Comparison of ENCODE assay signal across 27 mouse cellular contexts in the genomic region with DNA sequence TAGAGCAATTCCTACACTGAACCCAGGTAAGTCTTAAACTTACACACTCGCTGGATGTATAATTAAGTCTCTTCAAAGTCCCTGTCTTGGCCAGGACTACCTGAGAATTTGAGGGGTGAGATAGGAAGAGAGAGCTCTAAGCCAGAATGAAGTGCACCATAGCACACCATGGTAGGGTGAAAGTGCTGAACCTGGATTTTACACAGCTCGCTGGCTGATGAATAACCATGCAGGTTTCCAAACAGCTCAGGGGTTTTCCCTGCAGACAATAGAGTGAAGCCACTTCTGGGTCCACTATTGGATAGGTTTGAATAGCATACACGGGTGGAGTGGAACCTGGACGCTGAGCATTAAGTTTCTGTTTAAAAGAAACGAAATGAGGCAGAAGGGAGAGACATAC.
DNase-seq lines count a peak whose midpoint lies in the region; ATAC-seq and TF ChIP-seq lines count a peak whose summit lies in the region.
"Had no signal": no experiment of that assay in that cellular context is flagged by ENCODE, and none has a peak within 500 bp of the region (broad histone marks: within the 10 kb centered on the region; RNA-seq: fewer than 3 reads in every experiment).

No protein-coding gene starts in this region.

- TF ChIP-seq CTCF in liver, embryonic 14.5 days (IDR thresholded peaks at IDR 0.05; ENCODE audit: low read depth): no peak

- TF ChIP-seq EP300 in liver, embryonic 14.5 days (IDR thresholded peaks at IDR 0.05; ENCODE audit: low read depth): no peak

- DNase-seq in liver, embryonic 13.5 days: no peak
- DNase-seq in liver, embryonic 11.5 days (ENCODE audit: low spot score): no peak
- DNase-seq in liver, embryonic 14.5 days (ENCODE audit: low read depth in 3 of 3, low spot score in 3 of 3): peak in 1 of 3 experiments; percentile 2
- DNase-seq in c-Kit-positive CD71-positive TER-119-positive erythroid progenitor cells, embryonic 14.5 days (ENCODE audit: low spot score): no peak
- no peak for DNase-seq in testis, postnatal 10 days (ENCODE audit: low spot score)
- no peak for DNase-seq in heart, postnatal 4 days
- DNase-seq: adrenal gland, postnatal 10 days; B cell, adult 2 months; cerebellum, adult 11-12 months; cerebellum, adult 9-11 months; gastrocnemius, postnatal 14 days; heart, postnatal 14 days; layer of hippocampus, adult 9-11 months; lung, postnatal 4 days; right cerebral cortex, adult 18-20 months; spleen, adult 18-20 months; thymus, adult 18-20 months; thymus, postnatal 25 days had no signal

- H3K4me1 ChIP-seq in liver, embryonic 13.5 days (replicated peaks): no peaks in the 10 kb centered on the region
- H3K4me1 ChIP-seq in liver, embryonic 11.5 days (replicated peaks; ENCODE audit: control insufficient read depth, insufficient read depth, low read length): 0 out of 2 replicates have a peak, but pooled peaks cover 3% of the 10 kb centered on the region
- H3K4me1 ChIP-seq in kidney, embryonic 15.5 days: no peaks in the 10 kb centered on the region
- peaks cover 0 to 3% of the 10 kb centered on the region in 2 experiments; a peak in 2 of 4 replicates for H3K4me1 ChIP-seq in liver, embryonic 14.5 days (replicated peaks; ENCODE audit: control insufficient read depth in 2 of 2, insufficient read depth in 2 of 2, low read length in 1 of 2)
- H3K4me1 ChIP-seq: forebrain, embryonic 12.5 days; megakaryocyte, embryonic 14.5 days; midbrain, embryonic 12.5 days; neural tube, embryonic 12.5 days had no signal

- no peak overlapping the region for H3K4me2 ChIP-seq in liver, embryonic 13.5 days
- no peak overlapping the region for H3K4me2 ChIP-seq in liver, embryonic 11.5 days
- no peak overlapping the region for H3K4me2 ChIP-seq in kidney, embryonic 15.5 days
- no peak overlapping the region for H3K4me2 ChIP-seq in liver, embryonic 14.5 days (ENCODE audit: low read depth)
- H3K4me2 ChIP-seq: forebrain, embryonic 12.5 days; midbrain, embryonic 12.5 days; neural tube, embryonic 12.5 days had no signal

- 0 out of 2 replicates have a peak, but pooled peaks have one; percentile 34 for ATAC-seq in liver, embryonic 13.5 days (ENCODE audit: low read depth)
- no peak for ATAC-seq in liver, embryonic 11.5 days (replicated peaks; ENCODE audit: low FRiP score)
- ATAC-seq in kidney, embryonic 15.5 days (replicated peaks; ENCODE audit: low FRiP score): peak; percentile 49; the same call in 1 of the 2 replicates
- peak; percentile 28; the same call in 1 of the 2 replicates for ATAC-seq in liver, embryonic 14.5 days (ENCODE audit: insufficient read depth)
- ATAC-seq: activated CD4-positive, CD25-positive, alpha-beta regulatory T cell, adult 4 months; hindbrain, embryonic 16.5 days had no signal

- H3K4me3 ChIP-seq in liver, embryonic 13.5 days (replicated peaks): no peak overlapping the region
- no peak overlapping the region for H3K4me3 ChIP-seq in liver, embryonic 11.5 days (ENCODE audit: low read depth, low read length)
- H3K4me3 ChIP-seq in kidney, embryonic 15.5 days (replicated peaks): no peak overlapping the region
- H3K4me3 ChIP-seq in liver, embryonic 14.5 days (ENCODE audit: insufficient read depth in 1 of 2, low read depth in 2 of 2, low read length in 2 of 2): no peak overlapping the region
- H3K4me3 ChIP-seq: erythroblast, embryonic 14.5 days; forebrain, embryonic 12.5 days; megakaryocyte, embryonic 14.5 days; midbrain, embryonic 12.5 days; myocyte; neural tube, embryonic 12.5 days had no signal

- no peaks in the 10 kb centered on the region for H3K27me3 ChIP-seq in liver, embryonic 13.5 days
- H3K27me3 ChIP-seq in liver, embryonic 11.5 days (replicated peaks; ENCODE audit: control insufficient read depth, insufficient read depth, low read length): no peaks in the 10 kb centered on the region
- no peaks in the 10 kb centered on the region for H3K27me3 ChIP-seq in kidney, embryonic 15.5 days
- no peaks in the 10 kb centered on the region for H3K27me3 ChIP-seq in liver, embryonic 14.5 days (ENCODE audit: control insufficient read depth, insufficient read depth, low read length)
- H3K27me3 ChIP-seq: forebrain, embryonic 12.5 days; megakaryocyte, embryonic 14.5 days; midbrain, embryonic 12.5 days; neural tube, embryonic 12.5 days had no signal

- no peak overlapping the region for H3K27ac ChIP-seq in liver, embryonic 13.5 days
- no peak overlapping the region for H3K27ac ChIP-seq in liver, embryonic 11.5 days (ENCODE audit: low read depth, low read length)
- H3K27ac ChIP-seq in kidney, embryonic 15.5 days: no peak overlapping the region
- no peak overlapping the region for H3K27ac ChIP-seq in liver, embryonic 14.5 days
- H3K27ac ChIP-seq: forebrain, embryonic 12.5 days; midbrain, embryonic 12.5 days; neural tube, embryonic 12.5 days had no signal

- no peak overlapping the region for H3K9ac ChIP-seq in liver, embryonic 13.5 days
- no peak overlapping the region for H3K9ac ChIP-seq in liver, embryonic 11.5 days (ENCODE audit: low read depth, low read length)
- no peak overlapping the region for H3K9ac ChIP-seq in kidney, embryonic 15.5 days
- no peak overlapping the region for H3K9ac ChIP-seq in liver, embryonic 14.5 days (replicated peaks)
- H3K9ac ChIP-seq: forebrain, embryonic 12.5 days; midbrain, embryonic 12.5 days; neural tube, embryonic 12.5 days had no signal

- no peaks in the 10 kb centered on the region for H3K36me3 ChIP-seq in liver, embryonic 13.5 days
- H3K36me3 ChIP-seq in liver, embryonic 11.5 days (ENCODE audit: control insufficient read depth, insufficient read depth, low read length): no peaks in the 10 kb centered on the region
- no peaks in the 10 kb centered on the region for H3K36me3 ChIP-seq in kidney, embryonic 15.5 days
- no peaks in the 10 kb centered on the region for H3K36me3 ChIP-seq in liver, embryonic 14.5 days (replicated peaks; ENCODE audit: control insufficient read depth, insufficient read depth, low read depth)
- H3K36me3 ChIP-seq: forebrain, embryonic 12.5 days; midbrain, embryonic 12.5 days; neural tube, embryonic 12.5 days had no signal

- 41% methylated on average over 5 of the region's 5 CpGs for WGBS in liver, embryonic 13.5 days (ENCODE audit: insufficient replicate concordance)
- WGBS in liver, embryonic 11.5 days: 74% methylated on average over 5 of the region's 5 CpGs
- 81% methylated on average over 5 of the region's 5 CpGs for WGBS in kidney, embryonic 15.5 days
- 45% methylated on average over 5 of the region's 5 CpGs for WGBS in liver, embryonic 14.5 days (ENCODE audit: insufficient replicate concordance)

- H3K9me3 ChIP-seq in liver, embryonic 13.5 days (replicated peaks): no peaks in the 10 kb centered on the region
- H3K9me3 ChIP-seq in liver, embryonic 11.5 days (ENCODE audit: control insufficient read depth, low read length): no peaks in the 10 kb centered on the region
- H3K9me3 ChIP-seq in kidney, embryonic 15.5 days (replicated peaks): no peaks in the 10 kb centered on the region
- H3K9me3 ChIP-seq in liver, embryonic 14.5 days (ENCODE audit: control insufficient read depth, low read length): no peaks in the 10 kb centered on the region
- H3K9me3 ChIP-seq: forebrain, embryonic 12.5 days; megakaryocyte, embryonic 14.5 days; midbrain, embryonic 12.5 days; neural tube, embryonic 12.5 days had no signal
